Mouse (Mus musculus) myocyte (in vitro differentiated cells): ENCODE measurements around the gene Lama1. TPM values are rescaled to one million over a fixed set of nuclear protein-coding genes. Genes with fewer than 3 reads are reported as not detected.

Source experiments
- H3K27me3 ChIP-seq: one replicate; pipeline ENCODE4 v1.6.1; 2011; ENCODE audit not compliant: control insufficient read depth, insufficient read depth, insufficient read length
- H3K36me3 ChIP-seq: one replicate; pipeline ENCODE4 v1.6.1; 2011; ENCODE audit not compliant: control insufficient read depth, insufficient read depth
- H3K4me2 ChIP-seq: one replicate; pipeline ENCODE4 v1.6.1; 2011; ENCODE audit warnings: low read depth, control low read depth
- H3K4me3 ChIP-seq: one replicate; pipeline ENCODE4 v1.5.1; 2011; ENCODE audit warnings: mild to moderate bottlenecking, control low read depth, moderate library complexity
- H3K79me2 ChIP-seq: one replicate; pipeline ENCODE4 v1.6.1; 2011; ENCODE audit not compliant: control insufficient read depth, insufficient read depth
- H3ac ChIP-seq: one replicate; pipeline ENCODE4 v1.6.1; 2011; ENCODE audit not compliant: control insufficient read depth, insufficient read length
- CEBPB ChIP-seq: IDR thresholded peaks from 2 replicates; pipeline ENCODE4 v1.6.1; 2011; ENCODE audit warnings: mild to moderate bottlenecking, moderate library complexity; ENCODE audit not compliant: poor library complexity, insufficient read depth, severe bottlenecking
- E2F4 ChIP-seq: IDR thresholded peaks from one replicate; pipeline ENCODE4 v1.6.1; 2011; ENCODE audit warnings: mild to moderate bottlenecking, control low read depth, moderate library complexity; ENCODE audit not compliant: insufficient read depth
- MAX ChIP-seq: IDR thresholded peaks from one replicate; pipeline ENCODE4 v1.6.1; 2011; ENCODE audit warnings: low read depth, mild to moderate bottlenecking, control low read depth
- MYOD1 ChIP-seq, 3 experiments: IDR thresholded peaks; one replicate each; pipeline ENCODE4 v1.6.1; 2011; ENCODE audit warnings: control low read depth in 2 of 3, low read depth in 2 of 3, mild to moderate bottlenecking in 2 of 3, moderate library complexity in 1 of 3; ENCODE audit not compliant: insufficient read length in 2 of 3, control insufficient read depth in 1 of 3
- MYOG ChIP-seq, 3 experiments: IDR thresholded peaks; one replicate each; pipeline ENCODE4 v1.6.1; 2011; ENCODE audit warnings: control low read depth in 2 of 3, low read depth in 2 of 3, mild to moderate bottlenecking in 2 of 3; ENCODE audit not compliant: insufficient read length in 2 of 3, control insufficient read depth in 1 of 3, insufficient read depth in 1 of 3
- POLR2A ChIP-seq: IDR thresholded peaks from one replicate; pipeline ENCODE4 v1.6.1; 2011; ENCODE audit warnings: low read depth, mild to moderate bottlenecking, control low read depth, moderate library complexity; ENCODE audit not compliant: insufficient read length
- POLR2AphosphoS2 ChIP-seq: IDR thresholded peaks from one replicate; pipeline ENCODE4 v1.6.1; 2011; ENCODE audit warnings: low read depth, control low read depth; ENCODE audit not compliant: insufficient read length
- REST ChIP-seq: IDR thresholded peaks from one replicate; pipeline ENCODE4 v1.6.1; 2011; ENCODE audit warnings: mild to moderate bottlenecking, control low read depth, moderate library complexity; ENCODE audit not compliant: insufficient read depth, insufficient read length
- SRF ChIP-seq: IDR thresholded peaks from one replicate; pipeline ENCODE4 v1.6.1; 2011; ENCODE audit warnings: low read depth; ENCODE audit not compliant: control insufficient read depth, insufficient read length
- TCF12 ChIP-seq: IDR thresholded peaks from one replicate; pipeline ENCODE4 v1.6.1; 2011; ENCODE audit warnings: mild to moderate bottlenecking, control low read depth; ENCODE audit not compliant: poor library complexity, insufficient read depth, severe bottlenecking
- TCF3 ChIP-seq: IDR thresholded peaks from one replicate; pipeline ENCODE4 v1.6.1; 2011; ENCODE audit warnings: low read depth, control low read depth; ENCODE audit not compliant: insufficient read length
- USF1 ChIP-seq: IDR thresholded peaks from one replicate; pipeline ENCODE4 v1.6.1; 2011; ENCODE audit warnings: low read depth, mild to moderate bottlenecking, control low read depth, moderate library complexity
- polyA plus RNA-seq: library from polyadenylated mRNA; unstranded; fragments of >200 nt; fragmentation: generic; extraction: Trizol; gene quantifications from one replicate; pipeline ENCODE4 v1.2.1, GENCODE M21; 2012; ENCODE audit warnings: missing spikeins

Gene Lama1
- polyA plus RNA-seq, 1 experiment, result 0.61 TPM

- peaks cover 24% of the 10 kb centered on the region for H3K36me3 ChIP-seq
- no peaks in the 10 kb centered on the region for H3K27me3 ChIP-seq
Measured at GRCm38 (mm10) chr17:67864912-67865311, 167.9 kb downstream of the Lama1 start.

GRCm38 (mm10) chr17:67866026-67866425 lies 169.0 kb downstream of the Lama1 start:
- Histone ChIP-seq H3K79me2 (no peaks in the 10 kb centered on the region), H3ac (no peak overlapping the region), H3K27me3 (no peaks in the 10 kb centered on the region), H3K4me2 (no peak overlapping the region), H3K36me3 (peaks cover 27% of the 10 kb centered on the region), H3K4me3 (no peak overlapping the region)
- TF ChIP-seq MAX (no peak), POLR2AphosphoS2 (no peak), REST (no peak), TCF3 (no peak), MYOG (IDR thresholded peaks at IDR 0.05; ENCODE audit: control insufficient read depth in 1 of 3, insufficient read depth in 1 of 3, insufficient read length in 2 of 3, low read depth in 2 of 3) (no peak), SRF (no peak), E2F4 (no peak), MYOD1 (IDR thresholded peaks at IDR 0.05; ENCODE audit: control insufficient read depth in 1 of 3, insufficient read length in 2 of 3, low read depth in 2 of 3) (no peak), POLR2A (no peak), CEBPB (no peak), TCF12 (no peak), USF1 (no peak)

More at GRCm38 (mm10) chr17:67864912-67865311, 167.9 kb downstream of the Lama1 start:
- H3ac ChIP-seq, result no peak overlapping the region
- no peak overlapping the region for H3K4me2 ChIP-seq
- H3K79me2 ChIP-seq, result no peaks in the 10 kb centered on the region
- H3K4me3 ChIP-seq, result no peak overlapping the region
- no peak for TF ChIP-seq REST
- no peak for TF ChIP-seq MAX
- TF ChIP-seq MYOG (IDR thresholded peaks at IDR 0.05; ENCODE audit: control insufficient read depth in 1 of 3, insufficient read depth in 1 of 3, insufficient read length in 2 of 3, low read depth in 2 of 3), result no peak
- TF ChIP-seq POLR2A, result no peak
- TF ChIP-seq USF1, result no peak
- TF ChIP-seq POLR2AphosphoS2, result no peak
- TF ChIP-seq CEBPB, result no peak
- no peak for TF ChIP-seq TCF12
- no peak for TF ChIP-seq E2F4
- no peak for TF ChIP-seq MYOD1 (IDR thresholded peaks at IDR 0.05; ENCODE audit: control insufficient read depth in 1 of 3, insufficient read length in 2 of 3, low read depth in 2 of 3)
- TF ChIP-seq SRF, result no peak
- TF ChIP-seq TCF3, result no peak

GRCm38 (mm10) chr17:67866541-67867241 lies 169.6 kb downstream of the Lama1 start:
- no peak overlapping the region for H3K4me2 ChIP-seq
- peaks cover 30% of the 10 kb centered on the region for H3K36me3 ChIP-seq
- H3K27me3 ChIP-seq, result no peaks in the 10 kb centered on the region
- H3K4me3 ChIP-seq, result no peak overlapping the region
- TF ChIP-seq MAX (no peak), CEBPB (no peak), USF1 (no peak), REST (no peak), MYOD1 (IDR thresholded peaks at IDR 0.05; ENCODE audit: control insufficient read depth in 1 of 3, insufficient read length in 2 of 3, low read depth in 2 of 3) (no peak), MYOG (IDR thresholded peaks at IDR 0.05; ENCODE audit: control insufficient read depth in 1 of 3, insufficient read depth in 1 of 3, insufficient read length in 2 of 3, low read depth in 2 of 3) (no peak), POLR2A (no peak), POLR2AphosphoS2 (no peak), TCF12 (no peak), TCF3 (no peak), SRF (no peak), E2F4 (no peak)
- H3ac ChIP-seq, result no peak overlapping the region
- H3K79me2 ChIP-seq, result no peaks in the 10 kb centered on the region

- Histone ChIP-seq H3K27me3 (no peaks in the 10 kb centered on the region), H3K36me3 (peaks cover 44% of the 10 kb centered on the region), H3K4me2 (no peak overlapping the region), H3ac (no peak overlapping the region), H3K4me3 (no peak overlapping the region), H3K79me2 (no peaks in the 10 kb centered on the region)
- TF ChIP-seq SRF (no peak), MYOG (IDR thresholded peaks at IDR 0.05; ENCODE audit: control insufficient read depth in 1 of 3, insufficient read depth in 1 of 3, insufficient read length in 2 of 3, low read depth in 2 of 3) (no peak), TCF3 (no peak), USF1 (no peak), MYOD1 (IDR thresholded peaks at IDR 0.05; ENCODE audit: control insufficient read depth in 1 of 3, insufficient read length in 2 of 3, low read depth in 2 of 3) (no peak), MAX (no peak), POLR2A (no peak), TCF12 (no peak), CEBPB (no peak), E2F4 (no peak), REST (no peak), POLR2AphosphoS2 (no peak)
Measured at GRCm38 (mm10) chr17:67869731-67870601, 172.9 kb downstream of the Lama1 start.

Other genes with a start within 250 kb of the Lama1 start
- gene Lrrc30, start 64.5 kb upstream of the Lama1 start, polyA plus RNA-seq, result 0.97 TPM